Mouse (Mus musculus): ENCODE data around the gene Prkag2. TPM values are rescaled to one million over a fixed set of nuclear protein-coding genes. Genes with fewer than 3 reads are reported as not detected.
A peak's percentile ranks its signal among the peaks of the same experiment; 100 is the strongest.

The Prkag2 gene
- polyA plus RNA-seq, 1 experiment from 2014 or later = 52.2 TPM

DNA sequence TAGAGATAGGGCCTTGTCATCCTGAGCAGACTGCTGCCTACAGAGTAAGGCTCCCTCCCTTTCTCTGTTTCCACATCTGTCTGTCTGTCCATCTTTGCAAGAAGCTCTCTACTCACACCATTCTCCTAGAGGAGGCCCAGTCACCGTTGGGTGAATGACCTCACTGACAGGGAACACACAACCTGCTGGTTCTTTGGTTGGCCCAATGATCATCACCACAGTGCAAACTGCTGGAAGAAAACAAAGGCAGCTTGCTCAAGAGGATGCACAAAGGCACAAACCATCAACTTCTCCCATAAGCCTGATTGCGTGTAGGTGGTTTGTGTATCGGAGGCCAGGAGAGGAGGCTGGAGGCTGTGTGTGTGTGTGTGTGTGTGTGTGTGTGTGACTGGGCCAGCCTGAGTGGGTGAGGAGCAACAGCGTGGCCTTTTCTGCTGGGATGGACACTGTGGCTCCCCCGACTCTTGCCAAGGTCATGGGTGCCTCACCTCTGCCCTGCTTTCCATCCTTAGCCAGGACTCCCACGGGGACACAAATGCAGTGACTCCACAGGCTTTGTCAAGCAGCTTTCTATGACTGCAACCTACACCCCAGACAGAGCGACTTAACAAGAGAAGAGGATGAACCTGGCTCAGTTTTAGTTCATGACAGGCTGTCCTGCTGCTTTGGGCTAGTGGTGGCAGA, 149.4 kb downstream of the Prkag2 start:
- ATAC-seq = no peak
- 83% methylated on average over 7 of the region's 7 CpGs for WGBS
- H3K9me3 ChIP-seq = no peaks in the 10 kb centered on the region
- no peaks in the 10 kb centered on the region for H3K27me3 ChIP-seq (replicated peaks)
- H3K4me2 ChIP-seq (replicated peaks) = no peak overlapping the region
- H3K9ac ChIP-seq = no peak overlapping the region
- peaks cover 8% of the 10 kb centered on the region; the same call in 1 of the 2 replicates for H3K4me1 ChIP-seq (replicated peaks)
- no peak overlapping the region for H3K4me3 ChIP-seq (replicated peaks)
- no peak overlapping the region for H3K27ac ChIP-seq
- H3K36me3 ChIP-seq = no peaks in the 10 kb centered on the region

DNA sequence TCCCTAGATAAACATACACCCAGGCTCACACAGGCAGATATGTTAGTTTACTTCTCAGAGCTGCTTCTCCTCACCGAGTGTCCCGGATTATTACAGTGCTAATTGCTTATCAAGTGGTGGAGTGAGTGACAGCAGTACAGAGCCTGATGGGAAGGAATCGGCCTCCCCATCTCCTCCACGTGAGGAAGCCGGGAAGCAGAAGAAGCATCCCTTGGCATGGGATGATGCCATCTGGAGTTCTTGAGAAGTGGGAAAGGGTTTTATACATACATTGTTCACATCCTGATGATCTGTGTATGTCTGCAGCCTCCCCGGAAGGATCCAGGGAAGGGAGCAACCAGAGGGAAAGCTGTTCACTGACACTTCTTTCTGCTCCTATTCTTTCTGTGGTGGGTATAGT, 150.4 kb downstream of the Prkag2 start:
- no peaks in the 10 kb centered on the region for H3K9me3 ChIP-seq
- no peak overlapping the region for H3K4me3 ChIP-seq (replicated peaks)
- H3K4me1 ChIP-seq (replicated peaks) = peaks cover 8% of the 10 kb centered on the region; the same call in 1 of the 2 replicates
- no peak overlapping the region for H3K4me2 ChIP-seq (replicated peaks)
- WGBS = 71% methylated on average over 6 of the region's 6 CpGs
- H3K36me3 ChIP-seq = no peaks in the 10 kb centered on the region
- no peaks in the 10 kb centered on the region for H3K27me3 ChIP-seq (replicated peaks)
- H3K9ac ChIP-seq = no peak overlapping the region
- no peak for ATAC-seq
- no peak overlapping the region for H3K27ac ChIP-seq

DNA sequence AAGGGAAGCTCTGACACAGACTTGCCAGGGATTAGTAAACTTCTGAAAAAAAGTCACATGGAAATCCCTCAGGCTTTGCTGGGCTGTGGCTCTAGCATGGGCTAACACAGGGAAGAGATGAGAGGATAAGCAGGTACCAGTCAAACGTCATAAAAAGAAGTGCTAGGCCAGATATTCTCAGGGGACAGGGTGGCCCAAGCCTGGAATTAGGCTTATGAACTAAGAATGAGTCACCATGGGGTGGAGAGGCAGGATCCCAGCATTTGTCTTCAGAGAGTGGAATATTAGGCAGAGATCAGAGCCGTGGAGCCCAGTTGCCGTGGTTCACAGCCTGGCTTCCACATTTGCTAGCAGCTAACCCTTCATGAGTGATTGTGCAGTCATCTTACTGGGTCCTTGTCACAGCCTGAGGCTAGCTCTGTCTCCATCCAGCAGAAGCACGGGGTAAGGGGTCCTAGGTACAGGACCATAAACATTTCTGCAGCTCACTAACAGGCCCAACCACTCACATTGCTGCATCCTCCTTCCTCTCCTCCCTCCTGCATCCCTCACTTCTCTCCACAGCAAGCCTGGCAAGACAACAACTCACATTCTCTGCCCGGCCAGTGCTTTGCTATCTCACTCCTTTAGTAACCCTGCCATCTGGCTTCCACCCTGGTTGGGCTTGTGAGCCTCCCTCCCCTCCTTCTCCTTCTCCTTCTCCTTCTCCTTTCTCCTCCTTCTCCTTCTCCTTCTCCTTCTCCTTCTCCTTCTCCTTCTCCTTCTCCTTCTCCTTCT, 162.2 kb downstream of the Prkag2 start:
- H3K27me3 ChIP-seq (replicated peaks) = no peaks in the 10 kb centered on the region
- no peak overlapping the region for H3K4me2 ChIP-seq (replicated peaks)
- 0 out of 2 replicates have a peak, but pooled peaks cover 3% of the 10 kb centered on the region for H3K4me1 ChIP-seq (replicated peaks)
- no peaks in the 10 kb centered on the region for H3K36me3 ChIP-seq
- WGBS = 60% methylated on average over 5 of the region's 5 CpGs
- H3K27ac ChIP-seq = no peak overlapping the region
- H3K9ac ChIP-seq = no peak overlapping the region
- no peak for ATAC-seq
- no peaks in the 10 kb centered on the region for H3K9me3 ChIP-seq
- H3K4me3 ChIP-seq (replicated peaks) = no peak overlapping the region

DNA sequence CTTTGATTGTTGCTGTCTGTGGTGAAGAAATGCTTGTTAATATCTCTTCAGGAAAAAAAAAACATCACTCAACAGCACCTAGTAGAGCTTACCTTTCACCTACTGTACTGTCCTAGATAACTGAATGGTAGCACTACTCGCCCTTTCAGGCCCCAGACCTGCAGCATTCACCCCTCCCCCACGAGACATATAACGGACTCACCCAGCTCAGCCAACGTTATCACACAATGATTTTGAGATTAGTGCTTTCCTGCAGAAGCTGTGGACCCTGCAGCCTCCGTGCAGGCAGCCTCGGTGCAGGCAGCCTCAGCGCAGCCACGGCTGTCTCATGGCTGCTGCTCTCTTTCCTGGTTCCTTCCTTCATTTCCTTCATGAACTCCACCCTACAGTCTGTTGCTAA, 164.0 kb downstream of the Prkag2 start:
- no peak overlapping the region for H3K4me3 ChIP-seq (replicated peaks)
- H3K4me1 ChIP-seq (replicated peaks) = 0 out of 2 replicates have a peak, but pooled peaks cover 9% of the 10 kb centered on the region
- H3K36me3 ChIP-seq = no peaks in the 10 kb centered on the region
- no peaks in the 10 kb centered on the region for H3K9me3 ChIP-seq
- H3K9ac ChIP-seq = no peak overlapping the region
- no peak overlapping the region for H3K4me2 ChIP-seq (replicated peaks)
- WGBS = 56% methylated on average over 8 of the region's 8 CpGs
- H3K27me3 ChIP-seq (replicated peaks) = no peaks in the 10 kb centered on the region
- ATAC-seq = no peak
- no peak overlapping the region for H3K27ac ChIP-seq

DNA sequence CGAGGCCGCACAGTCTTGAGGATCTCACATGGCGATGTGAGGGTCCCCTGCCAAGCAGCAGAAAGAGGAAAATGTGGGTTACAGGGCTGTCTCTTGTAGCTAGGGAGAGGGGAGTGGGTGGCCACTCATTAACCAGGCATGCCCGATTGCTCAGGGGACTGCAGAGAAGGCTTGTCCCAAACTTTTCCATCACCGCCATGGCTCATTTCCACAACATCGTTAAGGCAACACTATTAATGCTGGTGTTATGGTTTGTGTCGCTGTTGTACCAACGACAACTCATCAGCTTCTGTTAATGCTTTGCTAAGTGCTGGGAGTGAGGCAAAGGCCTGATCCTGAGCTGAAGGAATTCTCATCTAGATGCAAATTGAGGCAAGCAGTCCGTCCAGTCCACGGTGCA, 165.0 kb downstream of the Prkag2 start:
- no peak overlapping the region for H3K4me3 ChIP-seq (replicated peaks)
- H3K4me2 ChIP-seq (replicated peaks) = no peak overlapping the region
- H3K36me3 ChIP-seq = no peaks in the 10 kb centered on the region
- ATAC-seq = no peak
- H3K9ac ChIP-seq = no peak overlapping the region
- WGBS = 81% methylated on average over 10 of the region's 10 CpGs
- no peak overlapping the region for H3K27ac ChIP-seq
- H3K9me3 ChIP-seq = no peaks in the 10 kb centered on the region
- no peaks in the 10 kb centered on the region for H3K27me3 ChIP-seq (replicated peaks)
- 0 out of 2 replicates have a peak, but pooled peaks cover 10% of the 10 kb centered on the region for H3K4me1 ChIP-seq (replicated peaks)

DNA sequence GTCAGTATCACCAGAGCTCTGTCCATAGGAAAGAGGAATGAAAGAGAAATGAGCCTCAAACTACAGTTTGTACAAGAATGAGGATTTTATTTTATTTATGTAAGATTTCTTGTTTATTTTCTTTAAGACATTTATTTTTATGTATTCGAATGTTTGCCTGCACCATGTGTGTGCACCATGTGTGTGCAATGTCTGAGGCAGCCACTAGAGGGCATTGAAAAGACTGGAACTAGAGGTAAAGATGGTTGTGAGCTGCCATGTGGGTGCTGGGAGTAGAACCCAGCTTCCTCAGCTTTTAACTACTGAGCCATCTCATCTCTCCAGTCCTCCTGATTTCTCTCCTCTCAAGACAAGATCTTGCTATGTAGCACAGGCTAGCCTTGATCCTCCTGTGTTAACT, 166.7 kb downstream of the Prkag2 start:
- Histone ChIP-seq H3K27me3 (replicated peaks) (no peaks in the 10 kb centered on the region), H3K4me3 (replicated peaks) (no peak overlapping the region), H3K4me2 (replicated peaks) (no peak overlapping the region), H3K4me1 (replicated peaks) (0 out of 2 replicates have a peak, but pooled peaks cover 10% of the 10 kb centered on the region), H3K27ac (no peak overlapping the region), H3K9me3 (no peaks in the 10 kb centered on the region), H3K9ac (no peak overlapping the region), H3K36me3 (no peaks in the 10 kb centered on the region)
- no peak for ATAC-seq
- 100% methylated on average over 1 of the region's 1 CpGs for WGBS

DNA sequence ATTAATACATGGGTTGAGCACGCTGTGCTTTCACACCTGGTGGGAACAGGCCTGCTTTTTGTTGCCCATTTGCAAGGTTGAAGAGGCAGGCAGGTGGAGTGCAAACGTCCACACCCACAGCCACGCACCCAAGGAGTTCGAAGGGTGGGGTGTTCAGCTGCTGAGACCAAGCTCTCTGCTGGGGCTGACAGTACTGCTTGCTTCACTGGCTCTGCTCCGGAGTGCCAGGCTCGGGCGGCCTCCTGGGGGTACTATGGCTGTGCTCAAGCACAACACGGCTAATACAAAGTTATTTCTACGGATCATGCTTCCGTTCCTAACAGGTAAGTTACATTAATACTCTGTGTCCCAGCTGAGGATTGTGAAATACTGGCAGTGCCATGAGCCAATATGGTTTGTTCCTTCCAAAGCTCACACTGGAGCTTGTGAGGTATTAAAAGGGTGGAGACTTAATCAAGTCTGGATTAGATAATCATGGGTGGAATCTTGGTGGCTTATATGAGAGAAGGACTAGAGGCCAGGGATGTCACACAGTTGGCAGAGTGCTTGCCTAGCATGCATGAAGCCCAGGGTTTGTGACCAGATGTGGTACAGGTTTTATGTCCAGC, 168.8 kb downstream of the Prkag2 start:
- Histone ChIP-seq H3K9me3 (no peaks in the 10 kb centered on the region), H3K27me3 (replicated peaks) (no peaks in the 10 kb centered on the region), H3K4me1 (replicated peaks) (0 out of 2 replicates have a peak, but pooled peaks cover 10% of the 10 kb centered on the region), H3K4me3 (replicated peaks) (no peak overlapping the region), H3K36me3 (no peaks in the 10 kb centered on the region), H3K27ac (peak overlapping the region; percentile 70), H3K9ac (no peak overlapping the region), H3K4me2 (replicated peaks) (no peak overlapping the region)
- peak; percentile 72 for ATAC-seq
- WGBS = 69% methylated on average over 10 of the region's 10 CpGs

DNA sequence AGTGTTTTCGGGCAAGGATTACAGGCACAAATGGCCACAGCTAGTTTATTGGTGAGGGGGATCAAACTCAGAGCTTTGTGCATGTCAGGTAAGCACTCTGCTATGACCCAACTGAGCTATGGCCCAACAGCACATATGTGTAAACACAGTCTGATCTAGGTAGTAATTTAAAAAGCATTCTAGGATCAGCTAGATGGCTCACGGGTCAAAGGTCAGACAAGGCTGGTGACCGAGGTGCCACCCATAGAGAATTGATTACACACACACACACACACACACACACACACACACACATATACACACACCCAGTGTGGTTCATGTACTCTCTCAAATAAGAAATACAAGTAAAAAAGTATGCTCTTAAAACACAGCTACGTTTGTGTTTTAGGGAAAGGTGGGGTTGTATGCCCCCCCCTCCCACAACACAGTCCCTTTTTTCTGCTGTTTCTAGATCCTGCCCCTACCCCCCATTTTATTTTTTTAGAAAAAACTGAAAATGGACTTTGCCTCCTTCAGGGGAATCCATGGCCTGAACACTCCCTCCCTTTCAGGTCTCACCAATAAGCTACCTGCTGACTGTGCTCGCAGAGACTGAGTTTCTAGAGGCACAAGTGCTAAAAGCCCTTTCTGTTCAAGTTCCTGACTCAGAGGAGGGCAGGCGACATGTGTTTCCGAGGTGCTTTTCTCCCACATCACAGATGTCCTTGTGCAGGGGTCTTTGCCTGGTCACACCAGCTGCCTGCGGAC, 169.4 kb downstream of the Prkag2 start:
- 0 out of 2 replicates have a peak, but pooled peaks cover 7% of the 10 kb centered on the region for H3K4me1 ChIP-seq (replicated peaks)
- ATAC-seq = peak; percentile 79
- H3K4me3 ChIP-seq (replicated peaks) = no peak overlapping the region
- H3K9me3 ChIP-seq = no peaks in the 10 kb centered on the region
- 63% methylated on average over 8 of the region's 8 CpGs for WGBS
- peak overlapping the region; percentile 70 for H3K27ac ChIP-seq
- no peaks in the 10 kb centered on the region for H3K27me3 ChIP-seq (replicated peaks)
- H3K36me3 ChIP-seq = no peaks in the 10 kb centered on the region
- H3K4me2 ChIP-seq (replicated peaks) = no peak overlapping the region
- H3K9ac ChIP-seq = no peak overlapping the region

DNA sequence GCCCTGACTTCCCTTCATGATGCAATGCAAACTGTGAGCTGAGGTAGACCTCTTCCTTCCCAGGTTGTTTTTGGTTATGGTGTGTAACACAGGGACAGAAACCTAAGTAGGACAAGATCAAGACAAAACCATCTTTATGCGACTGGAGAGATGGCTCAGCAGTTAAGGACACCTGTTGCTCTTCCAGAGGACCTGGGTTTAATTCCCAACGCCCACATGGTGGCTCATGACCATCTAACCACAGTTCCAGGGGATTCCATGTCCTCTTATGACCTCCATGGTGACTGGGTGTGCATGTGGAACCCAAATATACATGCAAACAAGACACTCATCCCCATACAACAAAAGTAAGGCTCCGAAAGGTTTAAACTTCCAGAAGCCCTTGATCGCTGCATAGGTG, 171.6 kb downstream of the Prkag2 start:
- 0 out of 2 replicates have a peak, but pooled peaks cover 7% of the 10 kb centered on the region for H3K4me1 ChIP-seq (replicated peaks)
- H3K27me3 ChIP-seq (replicated peaks) = no peaks in the 10 kb centered on the region
- no peak overlapping the region for H3K4me2 ChIP-seq (replicated peaks)
- no peak overlapping the region for H3K9ac ChIP-seq
- H3K4me3 ChIP-seq (replicated peaks) = no peak overlapping the region
- H3K36me3 ChIP-seq = no peaks in the 10 kb centered on the region
- WGBS = 95% methylated on average over 4 of the region's 4 CpGs
- H3K27ac ChIP-seq = no peak overlapping the region
- no peaks in the 10 kb centered on the region for H3K9me3 ChIP-seq
- no peak for ATAC-seq

DNA sequence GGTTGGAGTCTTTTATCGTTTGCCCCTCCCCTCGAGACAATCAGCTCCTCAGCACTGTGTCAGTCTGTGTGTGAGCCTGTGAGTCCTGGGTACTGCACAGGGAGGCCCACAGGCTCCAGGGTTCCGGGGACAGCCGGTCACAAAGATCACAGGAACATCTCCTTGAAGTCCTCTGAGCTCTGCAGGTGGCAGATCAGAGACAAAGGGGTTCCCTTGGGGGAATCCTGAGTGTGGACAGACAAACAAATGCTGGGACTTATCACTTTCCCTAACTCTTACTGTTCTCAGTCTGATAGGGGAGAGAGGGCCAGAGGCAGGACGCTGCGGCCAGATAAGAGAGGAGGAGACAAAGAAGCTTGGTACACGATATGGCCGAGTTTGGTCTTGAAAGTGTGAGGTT, 172.7 kb downstream of the Prkag2 start:
- Histone ChIP-seq H3K9ac (no peak overlapping the region), H3K4me1 (replicated peaks) (0 out of 2 replicates have a peak, but pooled peaks cover 7% of the 10 kb centered on the region), H3K4me3 (replicated peaks) (no peak overlapping the region), H3K4me2 (replicated peaks) (no peak overlapping the region), H3K27me3 (replicated peaks) (no peaks in the 10 kb centered on the region), H3K27ac (no peak overlapping the region), H3K9me3 (no peaks in the 10 kb centered on the region), H3K36me3 (no peaks in the 10 kb centered on the region)
- ATAC-seq = no peak
- 32% methylated on average over 8 of the region's 8 CpGs for WGBS

DNA sequence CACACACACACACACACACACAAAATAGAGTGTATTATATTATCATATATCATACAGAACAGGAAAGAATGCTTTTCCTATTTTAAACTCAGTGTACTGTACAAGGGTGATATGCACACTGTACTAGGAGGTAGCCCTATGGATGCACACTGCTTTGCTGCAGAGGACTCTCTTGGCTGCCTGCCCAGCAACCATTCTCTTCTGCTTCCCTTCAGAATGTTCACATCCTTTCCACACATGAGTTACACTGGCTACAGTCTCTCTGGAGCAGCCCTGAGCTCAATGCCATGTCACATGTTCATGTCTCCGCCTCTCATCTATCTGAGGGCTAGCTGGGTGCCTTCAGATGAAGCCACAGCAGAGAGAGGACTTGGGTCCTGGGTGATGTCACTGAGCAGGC, 181.3 kb downstream of the Prkag2 start:
- WGBS = 80% methylated on average over 1 of the region's 1 CpGs
- Histone ChIP-seq H3K4me3 (replicated peaks) (no peak overlapping the region), H3K9ac (no peak overlapping the region), H3K4me1 (replicated peaks) (no peaks in the 10 kb centered on the region), H3K27me3 (replicated peaks) (no peaks in the 10 kb centered on the region), H3K9me3 (no peaks in the 10 kb centered on the region), H3K36me3 (no peaks in the 10 kb centered on the region), H3K27ac (no peak overlapping the region), H3K4me2 (replicated peaks) (no peak overlapping the region)
- ATAC-seq = peak; percentile 67

DNA sequence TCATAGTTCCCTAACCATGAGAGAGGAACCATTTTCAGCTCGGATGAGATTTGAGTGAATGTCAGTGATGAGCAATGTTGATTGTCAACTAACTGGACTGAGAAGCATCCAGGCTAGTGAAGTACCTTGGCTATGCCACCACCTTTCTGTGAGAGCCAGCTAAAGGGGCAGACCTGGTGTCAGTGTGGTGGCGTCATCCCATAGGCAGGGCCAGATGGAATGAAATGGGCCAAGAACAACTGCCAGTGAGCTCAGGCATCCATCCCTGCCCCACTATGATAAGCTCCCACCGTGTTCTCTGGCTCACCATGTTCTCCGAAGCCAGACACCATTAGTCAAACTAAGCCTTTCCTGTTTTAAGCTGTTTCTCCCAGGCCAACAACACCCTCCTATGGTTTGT, 183.9 kb downstream of the Prkag2 start:
- ATAC-seq = no peak

More for the DNA sequence above, 183.9 kb downstream of the Prkag2 start:
- no peak overlapping the region for H3K9ac ChIP-seq
- H3K4me1 ChIP-seq (replicated peaks) = no peaks in the 10 kb centered on the region
- H3K27me3 ChIP-seq (replicated peaks) = no peaks in the 10 kb centered on the region
- H3K9me3 ChIP-seq = no peaks in the 10 kb centered on the region
- H3K4me3 ChIP-seq (replicated peaks) = no peak overlapping the region
- no peak overlapping the region for H3K27ac ChIP-seq
- no peak overlapping the region for H3K4me2 ChIP-seq (replicated peaks)
- 79% methylated on average over 4 of the region's 4 CpGs for WGBS
- no peaks in the 10 kb centered on the region for H3K36me3 ChIP-seq
